Mouse (Mus musculus) cerebellum, adult 18-20 months (tissue): ENCODE results near the gene Mettl1.
"Not testable (repeated sequence)": the region's sequence is repeated elsewhere in the genome, so short reads cannot be mapped to it uniquely, and the experiment has no call there.

ENCODE experiments used
- DNase-seq, 2 experiments: peaks; one replicate each; pipeline ENCODE4 v3.0.0; 2021

Mettl1 gene

GRCm38 (mm10) chr10:127048608-127049394 is 7.6 kb downstream of the Mettl1 start:
- DNase-seq, result no peak

- no peak for DNase-seq
Observed at GRCm38 (mm10) chr10:127049395-127050118, 8.3 kb downstream of the Mettl1 start.

- no peak for DNase-seq
Observed at GRCm38 (mm10) chr10:127050119-127050474, 8.9 kb downstream of the Mettl1 start.

DNA sequence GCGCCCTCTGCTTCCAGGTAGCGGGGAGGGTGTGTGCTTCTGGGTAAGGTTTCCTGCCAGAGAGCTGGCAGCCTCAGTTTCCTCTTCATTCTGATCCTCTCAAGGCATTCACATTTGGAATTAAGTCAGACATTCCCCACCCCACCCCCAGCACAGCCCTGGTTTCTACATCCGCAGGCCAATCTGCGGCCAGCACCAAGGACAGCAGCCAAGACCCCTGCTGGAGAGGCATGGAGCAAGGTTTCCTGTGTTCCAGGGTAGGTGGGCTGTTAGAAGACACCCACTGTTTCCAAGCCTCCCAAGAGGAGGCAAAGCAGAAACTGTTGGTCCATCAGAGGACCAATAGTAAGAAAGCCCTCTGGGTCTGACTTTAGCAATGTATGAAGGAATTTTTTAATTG is 13.4 kb downstream of the Mettl1 start:
- DNase-seq, result no peak

DNA sequence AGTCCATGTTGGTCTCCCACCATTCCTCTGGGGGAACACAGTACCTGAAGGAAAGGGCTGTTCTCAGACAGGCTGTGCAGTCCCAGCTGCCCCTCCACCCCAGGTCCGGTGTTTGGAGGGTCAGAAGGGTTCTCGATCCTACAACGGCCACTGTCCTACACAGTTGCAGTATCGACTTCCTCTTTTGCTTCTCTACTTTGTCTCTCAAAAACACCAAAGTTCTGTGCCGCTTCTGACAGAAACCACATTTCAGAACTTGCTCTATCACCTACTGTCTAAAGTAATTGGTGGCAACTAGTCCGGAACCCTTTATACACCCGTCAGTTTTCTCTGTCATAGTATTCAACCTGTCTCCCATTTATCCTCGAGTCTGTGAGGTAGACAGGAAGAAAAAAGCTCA is 14.2 kb downstream of the Mettl1 start:
- no peak for DNase-seq

GRCm38 (mm10) chr10:127056490-127056889 is 15.3 kb downstream of the Mettl1 start:
- no peak for DNase-seq

GRCm38 (mm10) chr10:127058161-127058560 is 16.9 kb downstream of the Mettl1 start:
- peak; percentile 79 to 85 for DNase-seq

GRCm38 (mm10) chr10:127058708-127059107 is 17.5 kb downstream of the Mettl1 start:
- DNase-seq, result peak in 1 of 2 experiments; percentile 35

DNA sequence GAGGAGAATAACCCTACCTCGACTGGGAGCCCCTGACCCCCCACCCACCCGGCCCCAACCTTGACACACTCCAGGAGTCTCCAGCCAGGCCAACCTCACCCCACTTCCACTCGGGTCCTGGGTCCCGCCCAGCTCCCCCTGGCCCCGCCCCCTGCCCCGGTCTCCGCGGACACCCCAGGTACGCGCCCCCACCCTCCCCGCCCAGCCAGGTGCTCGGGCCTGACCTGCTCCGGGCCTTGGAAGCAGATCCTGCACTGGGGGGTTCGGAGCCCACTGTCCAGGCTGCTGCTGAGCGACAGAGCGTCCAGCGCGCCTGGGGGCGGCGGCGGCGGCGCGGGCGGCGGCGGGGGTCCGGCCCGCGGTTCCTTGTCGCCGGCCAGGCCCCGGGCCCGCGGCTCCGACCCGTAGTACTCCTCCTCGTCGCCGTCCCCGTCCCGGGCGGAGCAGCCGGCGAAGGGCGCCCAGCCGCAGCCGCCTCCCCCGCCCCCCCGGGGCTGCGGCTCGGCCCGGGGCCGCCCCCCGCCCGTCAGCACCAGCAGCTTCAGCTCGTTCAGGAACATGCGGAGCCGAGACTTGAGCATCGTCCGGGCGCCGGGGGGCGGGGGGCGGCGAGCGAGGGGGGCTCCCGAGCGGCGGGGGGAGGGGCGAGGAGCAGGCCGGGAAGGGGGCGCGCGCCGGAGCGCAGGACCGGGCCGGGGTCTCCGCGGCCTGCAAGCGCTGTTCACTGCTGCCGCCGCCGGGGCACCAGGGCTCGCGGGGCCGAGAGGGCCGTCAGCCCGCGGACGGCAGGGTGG is 18.2 kb downstream of the Mettl1 start:
- peak; percentile 41 to 60 for DNase-seq

GRCm38 (mm10) chr10:127059968-127060916 is 19.0 kb downstream of the Mettl1 start, which contains the start of gene March9:
TSS of gene March9 (minus strand) at chr10:127060184.
- DNase-seq, result peak; percentile 89 to 95

DNA sequence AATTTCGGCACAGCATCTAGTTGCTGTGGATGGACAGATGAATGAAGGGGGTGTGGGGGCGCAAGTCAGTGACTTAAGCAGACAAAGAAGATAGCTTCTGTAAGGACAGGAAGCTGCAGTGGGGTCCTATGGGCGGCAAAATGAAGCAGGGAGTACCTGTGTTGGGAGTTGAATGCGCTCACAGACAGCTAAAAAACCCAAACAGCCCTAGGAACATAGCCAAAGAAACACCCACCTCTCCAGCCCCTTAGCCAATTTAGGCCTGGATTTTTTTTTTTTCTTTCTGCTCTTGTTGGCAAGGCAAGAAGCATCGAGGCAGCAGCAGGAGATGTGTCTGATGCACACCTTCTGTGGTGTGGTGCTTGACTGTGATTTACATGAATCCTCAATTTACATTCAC is 19.9 kb downstream of the Mettl1 start:
- DNase-seq, result no peak

- no peak for DNase-seq
Observed at GRCm38 (mm10) chr10:127061513-127061912, 20.3 kb downstream of the Mettl1 start.

DNA sequence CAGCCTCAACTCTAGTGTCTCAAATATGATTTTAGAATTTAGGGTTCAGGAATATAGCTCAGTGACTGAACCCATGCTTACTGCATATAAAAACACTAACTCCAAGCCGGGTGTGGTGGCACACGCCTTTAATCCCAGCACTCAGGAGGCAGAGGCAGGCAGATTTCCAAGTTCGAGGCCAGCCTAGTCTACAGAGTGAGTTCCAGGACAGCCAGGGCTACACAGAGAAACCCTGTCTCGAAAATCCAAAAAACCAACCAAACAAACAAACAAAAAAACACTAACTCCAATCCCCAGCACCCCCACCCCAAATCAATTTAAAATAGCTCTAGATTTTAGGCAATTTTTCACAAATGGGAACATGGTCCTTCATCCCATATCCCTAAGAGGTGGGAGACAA is 20.9 kb downstream of the Mettl1 start:
- not testable (repeated sequence) for DNase-seq

DNA sequence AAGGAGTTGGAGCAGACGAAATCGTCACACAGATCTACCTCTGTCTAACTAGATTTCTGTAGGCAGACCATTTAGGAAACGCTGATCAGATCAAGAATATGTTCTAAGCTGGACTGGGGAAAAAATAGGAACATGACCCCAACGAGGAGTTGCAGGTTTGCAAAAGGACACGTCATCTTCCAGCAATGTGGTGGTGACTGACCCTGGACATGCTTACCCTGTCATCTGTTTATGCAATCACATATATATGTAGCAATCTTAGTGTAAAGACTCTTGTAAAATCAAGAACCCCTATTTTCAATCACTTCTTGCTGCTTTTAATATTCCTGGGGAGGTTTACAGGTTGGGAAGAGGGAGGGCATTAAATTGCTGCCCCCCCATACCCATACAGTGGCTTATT is 21.3 kb downstream of the Mettl1 start:
- DNase-seq, result no peak

GRCm38 (mm10) chr10:127063239-127063872 is 22.1 kb downstream of the Mettl1 start, which contains the start of gene Cdk4:
TSS of gene Cdk4 (plus strand) at chr10:127063534.
- DNase-seq, result peak; percentile 99

GRCm38 (mm10) chr10:127063913-127064870 is 23.0 kb downstream of the Mettl1 start:
- peak in 1 of 2 experiments; percentile 41 for DNase-seq

DNA sequence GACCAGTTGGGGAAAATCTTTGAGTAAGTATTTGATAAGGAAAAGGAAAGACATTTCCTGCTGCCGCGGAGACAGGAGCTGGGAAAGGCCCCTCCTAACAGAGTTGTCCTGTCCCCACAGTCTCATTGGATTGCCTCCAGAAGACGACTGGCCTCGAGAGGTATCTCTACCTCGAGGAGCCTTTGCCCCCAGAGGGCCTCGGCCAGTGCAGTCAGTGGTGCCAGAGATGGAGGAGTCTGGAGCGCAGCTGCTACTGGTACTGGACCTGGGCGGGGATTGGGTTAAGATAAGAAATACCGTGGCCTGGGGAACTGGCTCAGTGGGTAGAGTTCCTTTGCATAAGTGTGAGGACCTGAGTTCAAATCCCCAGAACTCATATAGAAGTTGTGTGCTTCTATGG is 24.8 kb downstream of the Mettl1 start:
- no peak for DNase-seq

GRCm38 (mm10) chr10:127066519-127067018 is 25.4 kb downstream of the Mettl1 start:
- no peak for DNase-seq

- DNase-seq, result no peak
Observed at GRCm38 (mm10) chr10:127068360-127069038, 27.3 kb downstream of the Mettl1 start.
